Mouse (Mus musculus) forebrain, postnatal 0 days (tissue): ENCODE results near the gene Slc4a5. TPM values are rescaled to one million over a fixed set of nuclear protein-coding genes. Genes with fewer than 3 reads are reported as not detected.

Experiments
- ATAC-seq: fragments of 200-750 bp; cut with Nextera tagmentation; 2 replicates; pipeline ENCODE4 v1.8.0; 2017; ENCODE audit warnings: mild to moderate bottlenecking, moderate library complexity
- DNase-seq: peaks from one replicate; pipeline ENCODE4 v3.0.0-alpha.2; 2015
- H3K27ac ChIP-seq: fragments of 300-500 bp; sonication (generic); 2 replicates; pipeline ENCODE4 v1.5.1; 2014; ENCODE audit warnings: low read depth, mild to moderate bottlenecking, antibody characterized with exemption, low read length, moderate library complexity, mixed read lengths
- H3K27me3 ChIP-seq: fragments of 300-500 bp; sonication (generic); 2 replicates; pipeline ENCODE4 v1.6.1; 2014; ENCODE audit warnings: mild to moderate bottlenecking, low read length, mixed read lengths; ENCODE audit not compliant: insufficient read depth
- H3K36me3 ChIP-seq: fragments of 300-500 bp; sonication (generic); 2 replicates; pipeline ENCODE4 v1.6.1; 2014; ENCODE audit warnings: mild to moderate bottlenecking, moderate library complexity; ENCODE audit not compliant: insufficient read depth
- H3K4me1 ChIP-seq: fragments of 300-500 bp; sonication (generic); 2 replicates; pipeline ENCODE4 v1.6.1; 2014; ENCODE audit warnings: antibody characterized with exemption; ENCODE audit not compliant: insufficient read depth
- H3K4me2 ChIP-seq: fragments of 300-500 bp; sonication (generic); 2 replicates; pipeline ENCODE4 v1.6.1; 2014; ENCODE audit warnings: low read depth, mild to moderate bottlenecking, moderate library complexity
- H3K4me3 ChIP-seq: fragments of 300-500 bp; sonication (generic); 2 replicates; pipeline ENCODE4 v1.5.1; 2014; ENCODE audit warnings: low read depth, low read length, mixed read lengths
- H3K9ac ChIP-seq: fragments of 300-500 bp; sonication (generic); 2 replicates; pipeline ENCODE4 v1.6.1; 2014; ENCODE audit warnings: mild to moderate bottlenecking
- H3K9me3 ChIP-seq: fragments of 300-500 bp; sonication (generic); 2 replicates; pipeline ENCODE4 v1.6.1; 2016; ENCODE audit warnings: low read length
- CTCF ChIP-seq: sonication (generic); IDR thresholded peaks from 2 replicates; pipeline ENCODE4 v1.5.1; 2016; ENCODE audit warnings: antibody characterized with exemption, control low read depth, low read depth
- WGBS: fragments of 180-500 bp; shearing (Covaris S2); extraction: QIAGEN DNeasy Blood & Tissue Kit; methylation state at CpG from one replicate; pipeline ENCODE4 v1.1.7; 2014; 5-methylcytosine and 5-hydroxymethylcytosine counted together
- polyA plus RNA-seq: library from polyadenylated mRNA; unstranded; fragments of >200 nt; fragmentation: Nextera tagmentation; extraction: Ambion mirVana; gene quantifications from 2 replicates; pipeline ENCODE4 v1.2.1, GENCODE M21; 2015
- total RNA-seq: library from RNA; depleted of rRNA; stranded (reverse); fragments of >200 nt; gene quantifications from 2 replicates; pipeline ENCODE4 v1.2.3, GENCODE M21; 2014

The Slc4a5 gene
- total and polyA plus RNA-seq, 2 experiments from 2014 or later, result 1.3 TPM

DNA sequence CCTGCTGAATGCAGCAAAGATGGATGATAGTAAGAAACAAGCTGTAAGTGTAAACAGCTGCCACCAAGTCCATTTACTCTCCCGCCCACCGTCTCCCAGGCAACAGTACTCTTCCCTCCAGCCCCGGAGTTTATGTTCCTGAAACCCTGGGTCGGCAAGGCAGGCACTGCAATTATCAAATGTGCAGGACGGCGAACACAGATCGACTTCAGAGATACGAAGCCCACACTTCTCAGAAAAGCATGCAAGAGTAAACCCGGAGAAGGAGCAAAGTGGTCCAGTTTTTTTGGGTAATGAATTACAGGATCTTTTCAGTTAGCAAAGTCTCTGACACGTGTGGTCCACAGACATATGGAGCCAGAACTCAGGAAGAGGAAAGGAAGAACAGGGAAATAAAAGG, 96.4 kb downstream of the Slc4a5 start:
- WGBS, result 7% methylated on average over 10 of the region's 10 CpGs
- Histone ChIP-seq H3K4me3 (peak overlapping the region; percentile 58), H3K9me3 (no peaks in the 10 kb centered on the region), H3K36me3 (peaks cover 5% of the 10 kb centered on the region; the same call in 1 of the 2 replicates), H3K4me1 (0 out of 2 replicates have a peak, but pooled peaks cover 4% of the 10 kb centered on the region), H3K9ac (0 out of 2 replicates have a peak overlapping the region, but pooled peaks have one; percentile 18), H3K27ac (no peak overlapping the region), H3K4me2 (peak overlapping the region; percentile 58), H3K27me3 (no peaks in the 10 kb centered on the region)
- peak; percentile 10 for DNase-seq
- ATAC-seq, result no peak
- TF ChIP-seq CTCF, result no peak

- Histone ChIP-seq H3K36me3 (0 out of 2 replicates have a peak, but pooled peaks cover under 1% of the 10 kb centered on the region), H3K4me2 (peak overlapping the region; percentile 58), H3K9ac (peak overlapping the region; percentile 70), H3K4me3 (peak overlapping the region; percentile 58), H3K9me3 (no peaks in the 10 kb centered on the region), H3K27me3 (no peaks in the 10 kb centered on the region), H3K27ac (peak overlapping the region; percentile 24), H3K4me1 (0 out of 2 replicates have a peak, but pooled peaks cover 4% of the 10 kb centered on the region)
- peak; percentile 79 for TF ChIP-seq CTCF
- under 1% methylated on average over 52 of the region's 52 CpGs for WGBS
- ATAC-seq, result peak; percentile 100
- DNase-seq, result peak; percentile 95
These were observed 97.6 kb downstream of the Slc4a5 start for GRCm38 (mm10) chr6:83317108-83317741.

DNA sequence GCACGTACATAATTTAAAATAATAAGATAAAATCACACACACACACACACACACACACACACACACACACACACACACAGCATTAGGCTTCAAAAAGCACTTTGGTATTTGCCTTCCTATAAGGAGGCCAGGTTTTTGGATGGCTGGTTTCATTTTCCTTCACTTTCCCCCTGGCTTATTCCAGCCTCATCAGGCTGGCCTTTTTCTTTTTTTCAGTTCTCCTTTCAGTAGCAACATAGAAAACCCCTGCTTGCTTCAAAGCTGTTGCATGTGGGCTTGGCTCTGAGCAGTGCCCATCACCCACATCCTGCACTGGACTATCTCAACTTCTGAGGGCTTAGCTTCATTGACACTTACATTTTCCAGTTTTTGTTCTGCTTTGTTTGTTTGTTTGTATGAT, 102.3 kb downstream of the Slc4a5 start:
- H3K4me1 ChIP-seq, result peaks cover 3% of the 10 kb centered on the region
- no peaks in the 10 kb centered on the region for H3K27me3 ChIP-seq
- H3K4me2 ChIP-seq, result no peak overlapping the region
- H3K4me3 ChIP-seq, result no peak overlapping the region
- H3K36me3 ChIP-seq, result no peaks in the 10 kb centered on the region
- no peak overlapping the region for H3K9ac ChIP-seq
- WGBS, result 76% methylated on average over 1 of the region's 1 CpGs
- DNase-seq (no peak), ATAC-seq (no peak)
- H3K27ac ChIP-seq, result no peak overlapping the region
- no peak for TF ChIP-seq CTCF
- H3K9me3 ChIP-seq, result no peaks in the 10 kb centered on the region

- TF ChIP-seq CTCF, result no peak
- whole genome bisulfite sequencing, result 59% methylated on average over 2 of the region's 2 CpGs
- no peak for ATAC-seq
These were observed 103.2 kb downstream of the Slc4a5 start for GRCm38 (mm10) chr6:83322794-83323193.

GRCm38 (mm10) chr6:83323652-83324419, 104.2 kb downstream of the Slc4a5 start:
- ATAC-seq (no peak), DNase-seq (no peak)
- Histone ChIP-seq H3K27ac (no peak overlapping the region), H3K9me3 (no peaks in the 10 kb centered on the region), H3K27me3 (no peaks in the 10 kb centered on the region), H3K36me3 (no peaks in the 10 kb centered on the region; the same call in 1 of the 2 replicates), H3K4me3 (no peak overlapping the region), H3K4me2 (no peak overlapping the region), H3K9ac (no peak overlapping the region), H3K4me1 (peaks cover 8% of the 10 kb centered on the region)
- 75% methylated on average over 8 of the region's 8 CpGs for WGBS
- TF ChIP-seq CTCF, result no peak

More at GRCm38 (mm10) chr6:83322794-83323193, 103.2 kb downstream of the Slc4a5 start:
- Histone ChIP-seq H3K9me3 (no peaks in the 10 kb centered on the region), H3K4me1 (peaks cover 8% of the 10 kb centered on the region), H3K36me3 (no peaks in the 10 kb centered on the region), H3K27ac (no peak overlapping the region), H3K9ac (no peak overlapping the region), H3K4me3 (no peak overlapping the region), H3K4me2 (no peak overlapping the region), H3K27me3 (no peaks in the 10 kb centered on the region)
- DNase-seq, result no peak

- H3K9me3 ChIP-seq, result no peaks in the 10 kb centered on the region
- 1% methylated on average over 63 of the region's 65 CpGs for WGBS
- ATAC-seq, result peak; percentile 99
- H3K9ac ChIP-seq, result peak within 1 kb of the TSS; percentile 92
- H3K4me3 ChIP-seq, result peak within 1 kb of the TSS; percentile 90
- TF ChIP-seq CTCF, result peak; percentile 25
- H3K4me1 ChIP-seq, result peaks cover 8% of the 10 kb centered on the region
- H3K36me3 ChIP-seq, result peaks cover 8% of the 10 kb centered on the region
- peak; percentile 94 for DNase-seq
- H3K27me3 ChIP-seq, result no peaks in the 10 kb centered on the region
- peak within 1 kb of the TSS; percentile 70 for H3K4me2 ChIP-seq
- H3K27ac ChIP-seq, result peak within 1 kb of the TSS; percentile 89
These were observed 106.1 kb downstream of the Slc4a5 start, which contains the start of the genes Mthfd2 and Mob1a for GRCm38 (mm10) chr6:83325525-83326393. Gene Mthfd2 (minus strand): TSS chr6:83325908. Gene Mob1a (plus strand): TSS chr6:83326016.
